Mouse (Mus musculus) C2C12 (cell line): ENCODE data around the gene Shpk.

Experiments used
- CEBPB ChIP-seq: IDR thresholded peaks from one replicate; pipeline ENCODE4 v1.6.1; 2011; ENCODE audit warnings: low read depth, mild to moderate bottlenecking, control low read depth, moderate library complexity
- CTCF ChIP-seq: IDR thresholded peaks from one replicate; pipeline ENCODE4 v1.5.1; 2011; ENCODE audit not compliant: control insufficient read depth, insufficient read depth, insufficient read length
- FOSL1 ChIP-seq: IDR thresholded peaks from one replicate; pipeline ENCODE4 v1.8.0; 2011; ENCODE audit warnings: mild to moderate bottlenecking, low read length; ENCODE audit not compliant: poor library complexity, insufficient read depth, severe bottlenecking
- MAX ChIP-seq: IDR thresholded peaks from one replicate; pipeline ENCODE4 v1.6.1; 2011; ENCODE audit warnings: mild to moderate bottlenecking, control low read depth
- MYOG ChIP-seq: IDR thresholded peaks from one replicate; pipeline ENCODE4 v1.6.1; 2011; ENCODE audit not compliant: control insufficient read depth, insufficient read length; ENCODE audit errors: extremely low read depth
- USF1 ChIP-seq: IDR thresholded peaks from one replicate; pipeline ENCODE4 v1.6.1; 2011; ENCODE audit warnings: low read depth, mild to moderate bottlenecking, control low read depth, moderate library complexity

- TF ChIP-seq CEBPB (no peak), CTCF (no peak), MAX (no peak), USF1 (no peak), MYOG (no peak), FOSL1 (no peak)
These were observed 24.7 kb downstream of the Shpk start for GRCm38 (mm10) chr11:73223966-73224365.
